Mouse (Mus musculus) intestine, postnatal 0 days (tissue): ENCODE results near the gene Dlg2. TPM values are rescaled to one million over a fixed set of nuclear protein-coding genes. Genes with fewer than 3 reads are reported as not detected.

Experiments used
- ATAC-seq: fragments of 200-750 bp; cut with Nextera tagmentation; 2 replicates; pipeline ENCODE4 v1.8.0; 2017; ENCODE audit warnings: mild to moderate bottlenecking, moderate TSS enrichment, moderate library complexity
- H3K27ac ChIP-seq: fragments of 300-500 bp; sonication (generic); 2 replicates; pipeline ENCODE4 v1.5.1; 2014; ENCODE audit warnings: mild to moderate bottlenecking, low read depth, low read length, moderate library complexity
- H3K27me3 ChIP-seq: fragments of 300-500 bp; sonication (generic); replicated peaks from 2 replicates; pipeline ENCODE4 v1.6.1; 2014; ENCODE audit warnings: low read length, mixed read lengths; ENCODE audit not compliant: control insufficient read depth, insufficient read depth
- H3K36me3 ChIP-seq: fragments of 300-500 bp; sonication (generic); 2 replicates; pipeline ENCODE4 v1.6.1; 2014; ENCODE audit warnings: mild to moderate bottlenecking, moderate library complexity; ENCODE audit not compliant: control insufficient read depth, insufficient read depth
- H3K4me1 ChIP-seq: fragments of 300-500 bp; sonication (generic); replicated peaks from 2 replicates; pipeline ENCODE4 v1.6.1; 2014; ENCODE audit warnings: antibody characterized with exemption, low read length, mixed read lengths; ENCODE audit not compliant: control insufficient read depth, insufficient read depth
- H3K4me2 ChIP-seq: fragments of 300-500 bp; sonication (generic); replicated peaks from 2 replicates; pipeline ENCODE4 v1.6.1; 2014; ENCODE audit warnings: low read depth, mild to moderate bottlenecking, moderate library complexity
- H3K4me3 ChIP-seq: fragments of 300-500 bp; sonication (generic); 2 replicates; pipeline ENCODE4 v1.5.1; 2014; ENCODE audit warnings: low read depth, low read length
- H3K9ac ChIP-seq: fragments of 300-500 bp; sonication (generic); 2 replicates; pipeline ENCODE4 v1.6.1; 2014; ENCODE audit warnings: mild to moderate bottlenecking, low read depth, low read length
- H3K9me3 ChIP-seq: fragments of 300-500 bp; sonication (generic); 2 replicates; pipeline ENCODE4 v1.6.1; 2016; ENCODE audit warnings: mixed run types; ENCODE audit not compliant: control insufficient read depth
- CTCF ChIP-seq: sonication (generic); IDR thresholded peaks from 2 replicates; pipeline ENCODE4 v1.5.1; 2016; ENCODE audit warnings: low read depth, mild to moderate bottlenecking, control low read depth, antibody characterized with exemption, moderate library complexity
- whole genome bisulfite sequencing: fragments of 180-500 bp; shearing (Covaris S2); extraction: QIAGEN DNeasy Blood & Tissue Kit; methylation state at CpG from one replicate; pipeline ENCODE4 v1.1.7; 2014; 5-methylcytosine and 5-hydroxymethylcytosine counted together
- polyA plus RNA-seq: library from polyadenylated mRNA; unstranded; fragments of >200 nt; fragmentation: Nextera tagmentation; extraction: Ambion mirVana; gene quantifications from 2 replicates; pipeline ENCODE4 v1.2.1, GENCODE M21; 2015

Dlg2 gene
- polyA plus RNA-seq, 1 experiment from 2014 or later, result 1.1 TPM

DNA sequence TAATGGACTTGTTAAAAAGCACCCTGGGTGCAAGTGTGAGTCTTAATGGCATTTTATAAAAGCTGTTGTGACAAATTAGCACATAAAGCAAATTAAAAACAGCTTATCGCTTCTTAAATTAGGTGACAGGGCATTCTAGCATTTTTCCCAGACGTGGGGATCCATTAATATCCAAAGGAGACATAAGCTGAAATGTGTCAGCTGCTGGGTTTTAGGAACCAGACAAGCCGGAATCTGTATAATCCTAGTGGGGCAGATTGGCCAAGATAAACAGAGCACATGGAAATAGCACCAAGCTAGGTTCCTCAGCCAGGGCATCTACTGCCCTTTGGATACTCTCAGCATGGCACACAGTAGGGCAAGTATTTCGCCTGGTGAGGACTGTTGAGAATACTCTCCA, 1895.2 kb downstream of the Dlg2 start:
- ATAC-seq, result no peak
- Histone ChIP-seq H3K9ac (no peak overlapping the region), H3K4me1 (no peaks in the 10 kb centered on the region), H3K9me3 (no peaks in the 10 kb centered on the region), H3K4me3 (no peak overlapping the region), H3K27me3 (no peaks in the 10 kb centered on the region), H3K36me3 (no peaks in the 10 kb centered on the region), H3K27ac (no peak overlapping the region), H3K4me2 (no peak overlapping the region)
- WGBS, result 58% methylated on average over 4 of the region's 4 CpGs
- no peak for TF ChIP-seq CTCF

DNA sequence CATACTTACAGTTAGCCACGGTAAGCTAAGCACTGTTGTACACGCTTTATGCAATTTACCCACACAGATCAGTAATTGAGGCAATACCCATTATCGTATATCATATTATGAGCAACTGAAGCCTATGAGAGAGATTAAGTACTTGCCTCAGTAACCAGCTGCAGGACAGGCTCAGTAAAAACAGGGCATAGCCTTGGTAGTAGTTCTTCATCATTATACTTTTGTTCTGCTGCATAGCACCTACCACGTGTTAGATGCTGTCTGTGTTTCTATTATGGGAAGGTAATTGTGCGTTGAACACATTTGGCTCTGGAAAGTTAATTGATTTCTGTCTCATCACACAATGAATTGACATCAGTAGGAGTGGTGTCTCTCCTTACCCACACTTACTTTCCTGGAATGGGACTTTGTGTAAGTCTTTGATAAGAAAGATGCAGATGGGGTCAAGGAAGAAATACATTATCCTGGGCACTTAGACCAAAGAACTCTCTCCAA, 1897.4 kb downstream of the Dlg2 start:
- H3K27me3 ChIP-seq, result no peaks in the 10 kb centered on the region
- no peak for ATAC-seq
- TF ChIP-seq CTCF, result no peak
- WGBS, result 88% methylated on average over 5 of the region's 5 CpGs
- no peak overlapping the region for H3K27ac ChIP-seq
- no peak overlapping the region for H3K9ac ChIP-seq
- no peaks in the 10 kb centered on the region for H3K4me1 ChIP-seq
- H3K9me3 ChIP-seq, result no peaks in the 10 kb centered on the region
- H3K4me3 ChIP-seq, result no peak overlapping the region
- no peak overlapping the region for H3K4me2 ChIP-seq
- H3K36me3 ChIP-seq, result no peaks in the 10 kb centered on the region

DNA sequence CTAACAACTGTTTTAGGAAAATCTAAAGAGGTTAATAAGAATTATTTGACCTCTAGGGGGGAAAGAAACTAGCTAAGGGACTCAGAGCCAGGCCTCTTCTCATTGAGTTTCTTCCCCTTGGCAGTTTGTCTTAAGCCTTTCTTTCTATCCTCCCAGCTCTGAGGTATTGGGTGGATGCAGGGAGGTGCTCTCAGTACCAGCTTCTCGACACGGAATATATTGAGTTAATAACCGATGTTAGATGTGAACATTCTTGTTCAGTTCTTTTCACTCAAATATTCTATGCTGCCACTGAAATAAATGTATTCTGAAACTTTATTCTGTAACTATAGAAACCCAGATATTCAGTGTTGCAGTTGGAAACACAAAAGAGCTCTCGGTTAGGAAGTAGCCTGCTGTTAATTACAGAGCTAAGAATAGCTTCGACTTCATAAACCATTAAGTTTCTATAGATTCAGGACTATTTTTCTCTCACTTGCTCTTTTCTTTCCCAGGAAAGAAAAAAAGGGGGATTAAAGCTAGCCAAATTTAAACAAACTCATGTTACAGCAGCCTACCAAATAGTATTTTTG, 1907.5 kb downstream of the Dlg2 start:
- Histone ChIP-seq H3K4me2 (no peak overlapping the region), H3K27ac (no peak overlapping the region), H3K4me1 (no peaks in the 10 kb centered on the region), H3K27me3 (no peaks in the 10 kb centered on the region), H3K9ac (no peak overlapping the region), H3K9me3 (no peaks in the 10 kb centered on the region), H3K4me3 (no peak overlapping the region), H3K36me3 (no peaks in the 10 kb centered on the region)
- no peak for ATAC-seq
- no peak for TF ChIP-seq CTCF
- 80% methylated on average over 5 of the region's 5 CpGs for WGBS

DNA sequence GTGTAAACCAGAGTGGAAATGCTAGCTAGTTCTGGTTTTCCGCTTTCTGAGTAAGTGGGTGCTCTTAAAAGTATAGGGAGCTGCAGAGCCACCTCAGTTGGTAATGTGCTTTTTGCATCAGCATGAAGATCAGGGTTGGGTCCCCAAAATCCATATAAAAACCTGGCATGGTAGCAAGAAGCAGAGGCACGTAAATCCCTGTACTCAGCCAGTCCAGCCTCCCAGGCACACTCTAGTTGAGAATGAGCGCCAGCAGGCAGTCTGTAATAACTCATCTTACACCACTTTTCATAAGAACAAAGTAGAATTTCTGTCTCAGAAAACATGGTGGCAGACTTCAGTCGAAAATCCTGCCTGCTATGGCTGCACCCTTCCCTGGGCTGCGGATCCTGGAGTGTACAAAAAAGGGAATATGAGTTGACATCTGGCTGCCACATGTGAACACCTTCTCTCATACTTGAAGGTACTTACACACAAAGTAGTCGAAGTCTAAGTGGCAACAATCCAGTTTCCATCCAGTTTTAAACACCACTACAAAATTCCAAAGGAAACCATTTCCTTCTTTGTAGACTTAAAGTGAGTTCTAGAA, 1915.7 kb downstream of the Dlg2 start:
- H3K9ac ChIP-seq, result no peak overlapping the region
- H3K9me3 ChIP-seq, result no peaks in the 10 kb centered on the region
- H3K27me3 ChIP-seq, result no peaks in the 10 kb centered on the region
- no peak overlapping the region for H3K4me3 ChIP-seq
- no peak for ATAC-seq
- H3K27ac ChIP-seq, result no peak overlapping the region
- no peak for TF ChIP-seq CTCF
- no peak overlapping the region for H3K4me2 ChIP-seq
- WGBS, result 84% methylated on average over 6 of the region's 6 CpGs
- H3K4me1 ChIP-seq, result no peaks in the 10 kb centered on the region
- H3K36me3 ChIP-seq, result no peaks in the 10 kb centered on the region

DNA sequence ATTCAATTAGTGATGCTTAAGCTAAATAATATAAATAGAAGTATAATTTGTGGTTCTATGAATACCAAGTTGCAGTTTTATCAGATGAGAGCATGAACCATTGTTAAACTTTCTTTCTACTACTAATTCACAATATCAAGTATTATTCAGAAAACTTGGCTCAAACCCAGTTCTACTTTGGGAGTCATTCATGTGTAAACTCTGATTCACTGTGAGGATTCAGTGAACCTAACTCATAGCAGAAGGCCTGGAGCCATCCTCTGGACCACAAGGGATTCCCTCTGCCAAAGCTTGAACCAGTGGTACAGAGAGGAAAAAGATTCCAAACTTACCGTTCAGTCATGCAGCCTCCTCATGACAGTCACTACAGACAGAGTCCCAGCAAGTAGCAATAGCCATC, 1920.3 kb downstream of the Dlg2 start:
- TF ChIP-seq CTCF, result no peak
- no peak overlapping the region for H3K4me2 ChIP-seq
- no peak for ATAC-seq
- no peak overlapping the region for H3K27ac ChIP-seq
- no peaks in the 10 kb centered on the region for H3K9me3 ChIP-seq
- no peak overlapping the region for H3K4me3 ChIP-seq
- H3K4me1 ChIP-seq, result no peaks in the 10 kb centered on the region
- 82% methylated on average over 1 of the region's 1 CpGs for WGBS
- no peak overlapping the region for H3K9ac ChIP-seq
- H3K36me3 ChIP-seq, result no peaks in the 10 kb centered on the region
- H3K27me3 ChIP-seq, result no peaks in the 10 kb centered on the region

DNA sequence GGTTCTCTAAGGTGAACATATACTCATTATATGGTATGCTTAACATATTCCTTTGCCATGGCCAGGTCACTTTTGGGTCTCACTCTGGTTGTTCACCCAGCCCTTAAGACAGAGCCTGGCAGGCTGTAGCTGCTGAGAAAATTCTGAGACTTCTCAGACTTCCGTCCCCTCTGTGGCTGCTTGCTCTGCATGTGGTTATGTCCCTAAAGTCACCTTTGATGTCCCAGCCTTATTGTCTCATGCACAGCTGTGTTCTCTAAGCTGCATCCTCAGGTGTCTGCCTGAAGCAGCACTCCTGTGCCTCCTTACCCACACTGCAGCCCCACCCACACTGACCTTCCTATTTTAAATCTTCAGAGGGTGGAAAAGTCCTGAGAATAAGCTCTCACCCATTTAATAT, 1922.4 kb downstream of the Dlg2 start:
- no peaks in the 10 kb centered on the region for H3K27me3 ChIP-seq
- no peaks in the 10 kb centered on the region for H3K4me1 ChIP-seq
- no peak overlapping the region for H3K4me3 ChIP-seq
- no peak overlapping the region for H3K9ac ChIP-seq
- H3K4me2 ChIP-seq, result no peak overlapping the region
- no peak for ATAC-seq
- 88% methylated on average over 1 of the region's 1 CpGs for WGBS
- no peaks in the 10 kb centered on the region for H3K9me3 ChIP-seq
- no peaks in the 10 kb centered on the region for H3K36me3 ChIP-seq
- H3K27ac ChIP-seq, result no peak overlapping the region
- no peak for TF ChIP-seq CTCF

DNA sequence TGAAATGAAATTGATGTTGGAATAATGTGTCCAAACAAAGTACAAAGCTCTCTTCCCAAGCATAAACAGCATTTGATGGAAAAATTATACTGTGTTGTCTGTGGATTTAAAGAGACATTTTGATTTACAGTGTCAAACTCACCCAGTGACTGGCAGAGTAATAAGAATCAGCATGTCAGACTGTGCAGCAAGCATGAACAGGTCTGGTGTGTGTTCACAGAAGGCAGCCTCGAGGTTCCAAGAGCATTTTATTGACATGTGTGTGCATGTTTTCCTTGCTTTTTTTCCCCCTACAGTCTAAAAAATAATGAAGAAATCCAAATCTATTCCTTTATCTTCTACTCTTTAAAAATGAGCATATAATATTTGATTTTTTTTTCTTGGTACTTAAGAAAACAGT, 1924.1 kb downstream of the Dlg2 start:
- H3K9ac ChIP-seq, result no peak overlapping the region
- H3K36me3 ChIP-seq, result no peaks in the 10 kb centered on the region
- H3K27ac ChIP-seq, result no peak overlapping the region
- no peak for ATAC-seq
- no peak for TF ChIP-seq CTCF
- H3K27me3 ChIP-seq, result no peaks in the 10 kb centered on the region
- 55% methylated on average over 1 of the region's 1 CpGs for WGBS
- H3K4me2 ChIP-seq, result no peak overlapping the region
- H3K4me3 ChIP-seq, result no peak overlapping the region
- no peaks in the 10 kb centered on the region for H3K9me3 ChIP-seq
- no peaks in the 10 kb centered on the region for H3K4me1 ChIP-seq
